Mouse (Mus musculus) ES-E14 (cell line): Measurements from ENCODE around the gene Tbc1d2b.

ENCODE experiments used
- CHD2 ChIP-seq: IDR thresholded peaks from 2 replicates; pipeline ENCODE4 v1.6.1; 2014; ENCODE audit warnings: mild to moderate bottlenecking, low read depth, low read length, inconsistent platforms
- MAFK ChIP-seq: IDR thresholded peaks from 2 replicates; pipeline ENCODE4 v1.6.1; 2014; ENCODE audit warnings: mild to moderate bottlenecking, low read depth, low read length, inconsistent platforms; ENCODE audit not compliant: insufficient read depth
- ZC3H11A ChIP-seq: IDR thresholded peaks from 2 replicates; pipeline ENCODE4 v1.6.1; 2012; ENCODE audit warnings: low read depth, mild to moderate bottlenecking, inconsistent platforms, low read length, borderline replicate concordance
- ZNF384 ChIP-seq: IDR thresholded peaks from 2 replicates; pipeline ENCODE4 v1.6.1; 2012; ENCODE audit warnings: low read depth, low read length, inconsistent platforms

DNA sequence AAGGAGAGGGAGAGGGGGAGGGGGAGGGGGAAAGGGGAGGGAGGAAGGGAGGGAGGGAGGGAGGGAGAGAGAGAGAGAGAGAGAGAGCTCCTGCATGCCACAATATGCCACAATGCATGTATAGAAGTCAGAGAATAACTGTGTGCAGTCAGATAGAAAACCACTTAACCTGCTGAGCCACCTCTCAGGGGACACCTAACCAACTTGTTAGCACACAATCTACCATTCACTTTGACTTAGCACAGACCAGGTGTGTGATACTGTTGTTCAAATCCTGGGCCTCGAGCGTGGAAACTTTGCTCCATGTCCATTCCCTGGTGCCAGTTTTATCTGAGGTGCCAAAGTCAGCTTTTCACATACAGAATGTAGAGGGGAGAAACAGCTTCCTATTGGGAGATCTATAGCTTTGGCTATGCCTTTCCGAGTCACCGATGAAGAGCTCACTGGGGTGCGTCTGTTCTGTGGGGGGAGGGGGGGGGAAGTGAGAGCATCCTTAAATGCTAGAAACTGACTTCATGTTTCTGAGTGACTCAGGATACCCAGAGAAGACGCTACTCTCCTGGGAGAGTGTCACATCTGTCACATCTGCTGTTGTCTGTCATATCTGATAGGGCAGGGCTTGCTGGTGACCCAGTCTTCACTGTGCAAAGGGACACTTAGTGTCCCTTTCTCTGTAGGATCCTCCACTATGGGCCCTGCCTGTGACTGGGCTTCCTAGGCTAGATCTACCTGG is 88.8 kb downstream of the Tbc1d2b start:
- TF ChIP-seq MAFK (no peak), CHD2 (no peak), ZNF384 (no peak), ZC3H11A (no peak)
